Mouse (Mus musculus) lung, adult 2 months (tissue): ENCODE results near the gene Fcf1.

ENCODE experiments used
- CTCF ChIP-seq: fragments of 200-500 bp; IDR thresholded peaks from 2 replicates; pipeline ENCODE4 v1.5.1; 2011; ENCODE audit warnings: mild to moderate bottlenecking, low read length, control low read depth; ENCODE audit not compliant: insufficient read depth
- POLR2A ChIP-seq: fragments of 200-500 bp; IDR thresholded peaks from 2 replicates; pipeline ENCODE4 v1.6.1; 2011; ENCODE audit warnings: low read depth, mild to moderate bottlenecking, control low read depth, low read length, borderline replicate concordance; ENCODE audit errors: extremely low read depth

- TF ChIP-seq CTCF (no peak), POLR2A (no peak)
Measured at GRCm38 (mm10) chr12:84941717-84942116, 29.0 kb upstream of the Fcf1 start.
